Mouse (Mus musculus): ENCODE measurements at regions not wholly inside any gene's neighbourhood (a gene's known extent, or its start where the extent isn't known, plus 50 kb on each side); places are given as distances from the start of the nearest gene placed in this dataset.

GRCm38 (mm10) chr8:25361420-25361819 is 537.3 kb upstream of the Adam5 start:
- Histone ChIP-seq H3K4me1 (ENCODE audit: control insufficient read depth, insufficient read depth, insufficient read length, low read length) (no peaks in the 10 kb centered on the region), H3K4me3 (ENCODE audit: low read depth, low read length) (no peak overlapping the region), H3K27me3 (ENCODE audit: control insufficient read depth, insufficient read depth, low read length) (no peaks in the 10 kb centered on the region), H3K36me3 (ENCODE audit: control insufficient read depth, insufficient read depth, low read length) (no peaks in the 10 kb centered on the region), H3K27ac (ENCODE audit: insufficient read depth, low read depth, low read length) (no peak overlapping the region)
- 92% methylated on average over 5 of the region's 5 CpGs for WGBS
- TF ChIP-seq CTCF (IDR thresholded peaks at IDR 0.05; ENCODE audit: extremely low read depth, insufficient read length, insufficient replicate concordance, low read depth, low read length) = peak; percentile 15; the same call in 1 of the 2 replicates
- no peak for TF ChIP-seq POLR2A (IDR thresholded peaks at IDR 0.05; ENCODE audit: low read depth, low read length)

GRCm38 (mm10) chr8:25358539-25359165 is 534.5 kb upstream of the Adam5 start:
- Histone ChIP-seq H3K27ac (ENCODE audit: insufficient read depth, low read depth, low read length) (no peak overlapping the region), H3K4me1 (ENCODE audit: control insufficient read depth, insufficient read depth, insufficient read length, low read length) (no peaks in the 10 kb centered on the region), H3K27me3 (ENCODE audit: control insufficient read depth, insufficient read depth, low read length) (peaks cover 6% of the 10 kb centered on the region), H3K4me3 (ENCODE audit: low read depth, low read length) (no peak overlapping the region), H3K36me3 (ENCODE audit: control insufficient read depth, insufficient read depth, low read length) (no peaks in the 10 kb centered on the region)
- 85% methylated on average over 12 of the region's 12 CpGs for WGBS
- TF ChIP-seq POLR2A (IDR thresholded peaks at IDR 0.05; ENCODE audit: low read depth, low read length) (no peak), CTCF (IDR thresholded peaks at IDR 0.05; ENCODE audit: extremely low read depth, insufficient read length, insufficient replicate concordance, low read depth, low read length) (no peak)

GRCm38 (mm10) chr8:25353822-25354770 is 529.9 kb upstream of the Adam5 start:
- Histone ChIP-seq H3K4me1 (ENCODE audit: control insufficient read depth, insufficient read depth, insufficient read length, low read length) (no peaks in the 10 kb centered on the region), H3K27ac (ENCODE audit: insufficient read depth, low read depth, low read length) (no peak overlapping the region), H3K27me3 (ENCODE audit: control insufficient read depth, insufficient read depth, low read length) (peaks cover 11% of the 10 kb centered on the region), H3K4me3 (ENCODE audit: low read depth, low read length) (no peak overlapping the region), H3K36me3 (ENCODE audit: control insufficient read depth, insufficient read depth, low read length) (no peaks in the 10 kb centered on the region)
- TF ChIP-seq CTCF (IDR thresholded peaks at IDR 0.05; ENCODE audit: extremely low read depth, insufficient read length, insufficient replicate concordance, low read depth, low read length) (no peak), POLR2A (IDR thresholded peaks at IDR 0.05; ENCODE audit: low read depth, low read length) (no peak)
- 17% methylated on average over 27 of the region's 27 CpGs for WGBS

GRCm38 (mm10) chr8:25353405-25353804 is 529.2 kb upstream of the Adam5 start:
- no peak for TF ChIP-seq CTCF (IDR thresholded peaks at IDR 0.05; ENCODE audit: extremely low read depth, insufficient read length, insufficient replicate concordance, low read depth, low read length)
- no peak for TF ChIP-seq POLR2A (IDR thresholded peaks at IDR 0.05; ENCODE audit: low read depth, low read length)
- WGBS = 61% methylated on average over 7 of the region's 7 CpGs
- Histone ChIP-seq H3K27ac (ENCODE audit: insufficient read depth, low read depth, low read length) (no peak overlapping the region), H3K36me3 (ENCODE audit: control insufficient read depth, insufficient read depth, low read length) (no peaks in the 10 kb centered on the region), H3K4me3 (ENCODE audit: low read depth, low read length) (no peak overlapping the region), H3K27me3 (ENCODE audit: control insufficient read depth, insufficient read depth, low read length) (peaks cover 11% of the 10 kb centered on the region), H3K4me1 (ENCODE audit: control insufficient read depth, insufficient read depth, insufficient read length, low read length) (no peaks in the 10 kb centered on the region)

- H3K27ac ChIP-seq (ENCODE audit: insufficient read depth, low read depth, low read length) = no peak overlapping the region
- TF ChIP-seq CTCF (IDR thresholded peaks at IDR 0.05; ENCODE audit: extremely low read depth, insufficient read length, insufficient replicate concordance, low read depth, low read length) (no peak), POLR2A (IDR thresholded peaks at IDR 0.05; ENCODE audit: low read depth, low read length) (no peak)
- WGBS = 79% methylated on average over 10 of the region's 10 CpGs
- no peaks in the 10 kb centered on the region for H3K27me3 ChIP-seq (ENCODE audit: control insufficient read depth, insufficient read depth, low read length)
- no peaks in the 10 kb centered on the region for H3K36me3 ChIP-seq (ENCODE audit: control insufficient read depth, insufficient read depth, low read length)
- no peak overlapping the region for H3K4me3 ChIP-seq (ENCODE audit: low read depth, low read length)
- no peaks in the 10 kb centered on the region for H3K4me1 ChIP-seq (ENCODE audit: control insufficient read depth, insufficient read depth, insufficient read length, low read length)
Observed at GRCm38 (mm10) chr8:25348003-25348683, 524.0 kb upstream of the Adam5 start.

GRCm38 (mm10) chr8:25343160-25343602 is 519.0 kb upstream of the Adam5 start:
- no peak overlapping the region for H3K27ac ChIP-seq (ENCODE audit: insufficient read depth, low read depth, low read length)
- no peaks in the 10 kb centered on the region for H3K4me1 ChIP-seq (ENCODE audit: control insufficient read depth, insufficient read depth, insufficient read length, low read length)
- no peaks in the 10 kb centered on the region for H3K27me3 ChIP-seq (ENCODE audit: control insufficient read depth, insufficient read depth, low read length)
- no peak overlapping the region for H3K4me3 ChIP-seq (ENCODE audit: low read depth, low read length)
- TF ChIP-seq POLR2A (IDR thresholded peaks at IDR 0.05; ENCODE audit: low read depth, low read length) (no peak), CTCF (IDR thresholded peaks at IDR 0.05; ENCODE audit: extremely low read depth, insufficient read length, insufficient replicate concordance, low read depth, low read length) (no peak)
- WGBS = 86% methylated on average over 10 of the region's 10 CpGs
- H3K36me3 ChIP-seq (ENCODE audit: control insufficient read depth, insufficient read depth, low read length) = no peaks in the 10 kb centered on the region
